Mouse (Mus musculus) midbrain, embryonic 11.5 days (tissue): ENCODE results near the gene 5730596B20Rik. TPM values are rescaled to one million over a fixed set of nuclear protein-coding genes. Genes with fewer than 3 reads are reported as not detected.

Experiments
- ATAC-seq: fragments of 200-750 bp; cut with Nextera tagmentation; 2 replicates; pipeline ENCODE4 v1.8.0; 2017; ENCODE audit warnings: moderate TSS enrichment, moderate library complexity; ENCODE audit not compliant: low FRiP score
- DNase-seq: peaks from one replicate; pipeline ENCODE4 v3.0.0; 2015; ENCODE audit warnings: low spot score; ENCODE audit errors: missing footprints
- H3K27ac ChIP-seq: fragments of 300-500 bp; sonication (generic); 2 replicates; pipeline ENCODE4 v1.5.1; 2014; ENCODE audit warnings: low read depth, low read length
- H3K27me3 ChIP-seq: fragments of 300-500 bp; sonication (generic); 2 replicates; pipeline ENCODE4 v1.6.1; 2014; ENCODE audit warnings: mild to moderate bottlenecking, low read length, moderate library complexity, mixed read lengths; ENCODE audit not compliant: control insufficient read depth, insufficient read depth
- H3K36me3 ChIP-seq: fragments of 300-500 bp; sonication (generic); 2 replicates; pipeline ENCODE4 v1.6.1; 2014; ENCODE audit warnings: mild to moderate bottlenecking, low read length, moderate library complexity, mixed read lengths; ENCODE audit not compliant: control insufficient read depth, insufficient read depth
- H3K4me1 ChIP-seq: fragments of 300-500 bp; sonication (generic); 2 replicates; pipeline ENCODE4 v1.6.1; 2014; ENCODE audit warnings: low read length; ENCODE audit not compliant: control insufficient read depth, insufficient read depth
- H3K4me2 ChIP-seq: fragments of 300-500 bp; sonication (generic); 2 replicates; pipeline ENCODE4 v1.6.1; 2014; ENCODE audit warnings: mild to moderate bottlenecking, moderate library complexity
- H3K4me3 ChIP-seq: fragments of 300-500 bp; sonication (generic); 2 replicates; pipeline ENCODE4 v1.5.1; 2014; ENCODE audit warnings: low read depth, low read length
- H3K9ac ChIP-seq: fragments of 300-500 bp; sonication (generic); 2 replicates; pipeline ENCODE4 v1.6.1; 2014; ENCODE audit warnings: low read length
- H3K9me3 ChIP-seq: fragments of 300-500 bp; sonication (generic); 2 replicates; pipeline ENCODE4 v1.6.1; 2016; ENCODE audit warnings: low read length; ENCODE audit not compliant: control insufficient read depth
- WGBS: fragments of 180-500 bp; shearing (Covaris S2); extraction: QIAGEN DNeasy Blood & Tissue Kit; methylation state at CpG from one replicate; pipeline ENCODE4 v1.1.7; 2014; 5-methylcytosine and 5-hydroxymethylcytosine counted together
- polyA plus RNA-seq: library from polyadenylated mRNA; unstranded; fragments of >200 nt; fragmentation: Nextera tagmentation; extraction: Ambion mirVana; gene quantifications from 2 replicates; pipeline ENCODE4 v1.2.1, GENCODE M21; 2014

The 5730596B20Rik gene
- polyA plus RNA-seq, 1 experiment from 2014 or later: not detected

GRCm38 (mm10) chr6:52171938-52172337, 5.4 kb upstream of the 5730596B20Rik start:
- 3% methylated on average over 6 of the region's 7 CpGs for WGBS
- Histone ChIP-seq H3K27me3 (peaks cover 97% of the 10 kb centered on the region), H3K27ac (no peak overlapping the region), H3K4me2 (no peak overlapping the region), H3K4me3 (no peak overlapping the region), H3K4me1 (peaks cover 3% of the 10 kb centered on the region; the same call in 1 of the 2 replicates), H3K9ac (no peak overlapping the region), H3K36me3 (no peaks in the 10 kb centered on the region), H3K9me3 (no peaks in the 10 kb centered on the region)
- DNase-seq: no peak
- ATAC-seq: no peak

GRCm38 (mm10) chr6:52172501-52172900, 4.8 kb upstream of the 5730596B20Rik start:
- H3K9me3 ChIP-seq: no peaks in the 10 kb centered on the region
- ATAC-seq: peak; percentile 27; the same call in 1 of the 2 replicates
- WGBS: under 1% methylated on average over 35 of the region's 35 CpGs
- H3K4me3 ChIP-seq: no peak overlapping the region
- no peak for DNase-seq
- peaks cover 97% of the 10 kb centered on the region for H3K27me3 ChIP-seq
- H3K36me3 ChIP-seq: no peaks in the 10 kb centered on the region
- peak overlapping the region; percentile 33 for H3K4me2 ChIP-seq
- peaks cover 3% of the 10 kb centered on the region; the same call in 1 of the 2 replicates for H3K4me1 ChIP-seq
- H3K27ac ChIP-seq: no peak overlapping the region
- H3K9ac ChIP-seq: no peak overlapping the region

GRCm38 (mm10) chr6:52173648-52174047, 3.6 kb upstream of the 5730596B20Rik start:
- H3K4me1 ChIP-seq: peaks cover 3% of the 10 kb centered on the region; the same call in 1 of the 2 replicates
- H3K9ac ChIP-seq: no peak overlapping the region
- no peak overlapping the region for H3K27ac ChIP-seq
- H3K4me2 ChIP-seq: no peak overlapping the region
- peaks cover 97% of the 10 kb centered on the region for H3K27me3 ChIP-seq
- DNase-seq (no peak), ATAC-seq (no peak)
- H3K9me3 ChIP-seq: no peaks in the 10 kb centered on the region
- no peaks in the 10 kb centered on the region for H3K36me3 ChIP-seq
- 4% methylated on average over 4 of the region's 4 CpGs for WGBS
- no peak overlapping the region for H3K4me3 ChIP-seq

- Histone ChIP-seq H3K36me3 (no peaks in the 10 kb centered on the region), H3K27me3 (peaks cover 98% of the 10 kb centered on the region), H3K9ac (no peak overlapping the region), H3K9me3 (no peaks in the 10 kb centered on the region), H3K27ac (no peak overlapping the region), H3K4me3 (0 out of 2 replicates have a peak overlapping the region, but pooled peaks have one; percentile 9), H3K4me1 (peaks cover 3% of the 10 kb centered on the region; the same call in 1 of the 2 replicates), H3K4me2 (no peak overlapping the region)
- ATAC-seq (no peak), DNase-seq (peak; percentile 96)
- WGBS: under 1% methylated on average over 40 of the region's 41 CpGs
Measured at GRCm38 (mm10) chr6:52174968-52175751, 2.1 kb upstream of the 5730596B20Rik start.

GRCm38 (mm10) chr6:52175864-52176263, 1.4 kb upstream of the 5730596B20Rik start:
- DNase-seq: no peak
- 0% methylated on average over 20 of the region's 35 CpGs for WGBS
- Histone ChIP-seq H3K4me2 (no peak overlapping the region), H3K4me3 (0 out of 2 replicates have a peak overlapping the region, but pooled peaks have one; percentile 9), H3K36me3 (no peaks in the 10 kb centered on the region), H3K9ac (no peak overlapping the region), H3K27ac (no peak overlapping the region), H3K4me1 (peaks cover 3% of the 10 kb centered on the region; the same call in 1 of the 2 replicates), H3K27me3 (peaks cover 98% of the 10 kb centered on the region), H3K9me3 (no peaks in the 10 kb centered on the region)
- no peak for ATAC-seq

GRCm38 (mm10) chr6:52176391-52176790, 907 bp upstream of the 5730596B20Rik start:
- no peak overlapping the region for H3K27ac ChIP-seq
- no peaks in the 10 kb centered on the region for H3K9me3 ChIP-seq
- H3K4me1 ChIP-seq: peaks cover 3% of the 10 kb centered on the region; the same call in 1 of the 2 replicates
- H3K4me3 ChIP-seq: no peak overlapping the region
- WGBS: 2% methylated on average over 6 of the region's 6 CpGs
- H3K4me2 ChIP-seq: no peak overlapping the region
- H3K36me3 ChIP-seq: no peaks in the 10 kb centered on the region
- ATAC-seq: no peak
- H3K9ac ChIP-seq: no peak overlapping the region
- no peak for DNase-seq
- peaks cover 98% of the 10 kb centered on the region for H3K27me3 ChIP-seq

- Histone ChIP-seq H3K4me1 (no peaks in the 10 kb centered on the region), H3K4me3 (no peak overlapping the region), H3K36me3 (no peaks in the 10 kb centered on the region), H3K4me2 (no peak overlapping the region), H3K27me3 (peaks cover 98% of the 10 kb centered on the region), H3K9me3 (no peaks in the 10 kb centered on the region), H3K27ac (no peak overlapping the region), H3K9ac (no peak overlapping the region)
- DNase-seq (no peak), ATAC-seq (no peak)
- WGBS: 1% methylated on average over 9 of the region's 9 CpGs
Measured at GRCm38 (mm10) chr6:52177806-52178205, 508 bp downstream of the 5730596B20Rik start.

- 0% methylated on average over 4 of the region's 4 CpGs for WGBS
- H3K9me3 ChIP-seq: no peaks in the 10 kb centered on the region
- no peak overlapping the region for H3K4me2 ChIP-seq
- no peaks in the 10 kb centered on the region for H3K4me1 ChIP-seq
- DNase-seq (no peak), ATAC-seq (no peak)
- no peaks in the 10 kb centered on the region for H3K36me3 ChIP-seq
- no peak overlapping the region for H3K9ac ChIP-seq
- H3K27me3 ChIP-seq: peaks cover 98% of the 10 kb centered on the region
- H3K4me3 ChIP-seq: no peak overlapping the region
- H3K27ac ChIP-seq: no peak overlapping the region
Measured at GRCm38 (mm10) chr6:52178918-52179665, 1.8 kb downstream of the 5730596B20Rik start.

GRCm38 (mm10) chr6:52179690-52180089, 2.4 kb downstream of the 5730596B20Rik start:
- Histone ChIP-seq H3K27me3 (peaks cover 100% of the 10 kb centered on the region), H3K27ac (no peak overlapping the region), H3K4me1 (no peaks in the 10 kb centered on the region), H3K4me3 (no peak overlapping the region), H3K9me3 (no peaks in the 10 kb centered on the region), H3K4me2 (no peak overlapping the region), H3K9ac (no peak overlapping the region), H3K36me3 (no peaks in the 10 kb centered on the region)
- ATAC-seq (no peak), DNase-seq (no peak)
- WGBS: under 1% methylated on average over 10 of the region's 10 CpGs
